Mouse (Mus musculus): ENCODE measurements at regions not wholly inside any gene's neighbourhood (a gene's known extent, or its start where the extent isn't known, plus 50 kb on each side); places are given as distances from the start of the nearest gene placed in this dataset.

DNA sequence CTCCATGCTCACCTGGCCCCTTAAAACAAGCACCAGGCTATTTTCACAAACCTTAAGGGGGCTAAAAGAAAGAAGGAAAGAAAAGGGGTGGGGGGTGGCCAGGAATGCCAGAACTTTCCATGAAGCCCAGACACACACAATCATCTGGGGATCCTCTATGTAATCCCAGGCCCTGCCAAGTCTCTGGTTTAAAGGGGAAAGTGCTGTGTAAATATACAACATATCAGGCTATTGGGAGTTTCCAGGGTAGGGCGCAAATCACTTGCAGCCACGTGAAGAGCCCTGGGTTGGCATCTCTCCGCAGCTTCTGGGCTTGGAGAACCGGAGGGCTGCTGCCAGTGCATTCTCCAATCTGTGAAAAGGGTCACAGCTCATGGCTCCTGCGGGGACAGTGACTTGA lies 92.8 kb upstream of the Msx1 start:
- no peak overlapping the region for H3K9ac ChIP-seq (ENCODE audit: insufficient read depth, low read depth, low read length, poor library complexity, severe bottlenecking)
- TF ChIP-seq HCFC1 (IDR thresholded peaks at IDR 0.05; ENCODE audit: borderline replicate concordance, insufficient read depth, low read length) (no peak), CHD2 (IDR thresholded peaks at IDR 0.05; ENCODE audit: low read depth, low read length) (no peak), ZNF384 (IDR thresholded peaks at IDR 0.05; ENCODE audit: low read depth, low read length) (no peak), ZC3H11A (IDR thresholded peaks at IDR 0.05; ENCODE audit: borderline replicate concordance, low read depth, low read length) (no peak), MAFK (IDR thresholded peaks at IDR 0.05; ENCODE audit: insufficient read depth, low read depth, low read length) (no peak)
- no peak overlapping the region for H3K4me3 ChIP-seq (ENCODE audit: insufficient read depth in 1 of 2, low read depth in 1 of 2, low read length in 2 of 2, poor library complexity in 1 of 2, severe bottlenecking in 1 of 2)
- H3K9me3 ChIP-seq (ENCODE audit: control insufficient read depth, insufficient read depth, low read depth, low read length): no peaks in the 10 kb centered on the region
- DNase-seq (ENCODE audit: low read depth, low spot score): no peak
- no peak overlapping the region for H3K27ac ChIP-seq (ENCODE audit: insufficient read depth, low read depth, low read length, poor library complexity, severe bottlenecking)
- H3K36me3 ChIP-seq (ENCODE audit: control insufficient read depth, insufficient read depth, low read length, poor library complexity, severe bottlenecking): no peaks in the 10 kb centered on the region; the same call in 1 of the 2 replicates
- in situ Hi-C loops (cut with MboI; ENCODE audit: low sequenced_read_pairs in 2 of 2, unreplicated experiment in 2 of 2): no loop called here
- H3K4me1 ChIP-seq (ENCODE audit: control insufficient read depth in 2 of 2, insufficient read depth in 2 of 2, low read length in 2 of 2, poor library complexity in 1 of 2): peaks cover 0 to 7% of the 10 kb centered on the region in 2 experiments; a peak in 1 of 4 replicates

- Histone ChIP-seq H3K4me1 (ENCODE audit: control insufficient read depth in 2 of 2, insufficient read depth in 2 of 2, low read length in 2 of 2, poor library complexity in 1 of 2) (peaks cover 0 to 8% of the 10 kb centered on the region in 2 experiments; a peak in 1 of 4 replicates), H3K9ac (ENCODE audit: insufficient read depth, low read depth, low read length, poor library complexity, severe bottlenecking) (no peak overlapping the region), H3K27ac (ENCODE audit: insufficient read depth, low read depth, low read length, poor library complexity, severe bottlenecking) (no peak overlapping the region), H3K4me3 (ENCODE audit: insufficient read depth in 1 of 2, low read depth in 1 of 2, low read length in 2 of 2, poor library complexity in 1 of 2, severe bottlenecking in 1 of 2) (no peak overlapping the region), H3K36me3 (ENCODE audit: control insufficient read depth, insufficient read depth, low read length, poor library complexity, severe bottlenecking) (no peaks in the 10 kb centered on the region), H3K9me3 (ENCODE audit: control insufficient read depth, insufficient read depth, low read depth, low read length) (no peaks in the 10 kb centered on the region)
- in situ Hi-C loops (cut with MboI; ENCODE audit: low sequenced_read_pairs in 2 of 2, unreplicated experiment in 2 of 2): no loop called here
- DNase-seq (ENCODE audit: low read depth, low spot score): no peak
- TF ChIP-seq MAFK (IDR thresholded peaks at IDR 0.05; ENCODE audit: insufficient read depth, low read depth, low read length): no peak
- TF ChIP-seq ZC3H11A (IDR thresholded peaks at IDR 0.05; ENCODE audit: borderline replicate concordance, low read depth, low read length): no peak
- no peak for TF ChIP-seq ZNF384 (IDR thresholded peaks at IDR 0.05; ENCODE audit: low read depth, low read length)
- no peak for TF ChIP-seq CHD2 (IDR thresholded peaks at IDR 0.05; ENCODE audit: low read depth, low read length)
Observed at GRCm38 (mm10) chr5:37904683-37905352, 80.4 kb upstream of the Msx1 start.

DNA sequence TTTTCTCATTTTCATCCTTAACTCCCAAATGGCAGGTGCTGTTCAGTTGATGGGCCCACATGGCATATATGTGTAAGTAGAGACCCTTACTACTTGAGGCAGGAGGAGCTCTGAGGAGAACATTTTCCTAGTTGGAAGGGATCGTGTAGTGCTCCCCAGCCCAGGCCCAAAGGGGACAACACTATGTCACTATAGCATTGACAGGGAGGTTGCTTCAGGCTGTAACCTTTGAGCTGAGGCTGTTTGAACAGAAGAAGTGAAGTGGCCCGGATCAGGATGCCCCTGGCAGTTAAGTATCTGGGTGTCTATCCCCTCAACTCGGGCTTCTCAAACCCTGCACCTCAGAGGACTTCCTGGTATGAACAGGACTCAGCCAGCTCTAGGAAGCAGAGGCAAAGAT lies 79.5 kb upstream of the Msx1 start:
- DNase-seq (ENCODE audit: low read depth, low spot score): no peak
- H3K9me3 ChIP-seq (ENCODE audit: control insufficient read depth, insufficient read depth, low read depth, low read length): no peaks in the 10 kb centered on the region
- in situ Hi-C loops (cut with MboI; ENCODE audit: low sequenced_read_pairs in 2 of 2, unreplicated experiment in 2 of 2): no loop called here
- TF ChIP-seq HCFC1 (IDR thresholded peaks at IDR 0.05; ENCODE audit: borderline replicate concordance, insufficient read depth, low read length) (no peak), ZNF384 (IDR thresholded peaks at IDR 0.05; ENCODE audit: low read depth, low read length) (no peak)
- H3K9ac ChIP-seq (ENCODE audit: insufficient read depth, low read depth, low read length, poor library complexity, severe bottlenecking): no peak overlapping the region
- H3K4me3 ChIP-seq (ENCODE audit: insufficient read depth in 1 of 2, low read depth in 1 of 2, low read length in 2 of 2, poor library complexity in 1 of 2, severe bottlenecking in 1 of 2): no peak overlapping the region
- no peaks in the 10 kb centered on the region for H3K36me3 ChIP-seq (ENCODE audit: control insufficient read depth, insufficient read depth, low read length, poor library complexity, severe bottlenecking)
- no peak overlapping the region for H3K27ac ChIP-seq (ENCODE audit: insufficient read depth, low read depth, low read length, poor library complexity, severe bottlenecking)
- H3K4me1 ChIP-seq (ENCODE audit: control insufficient read depth in 2 of 2, insufficient read depth in 2 of 2, low read length in 2 of 2, poor library complexity in 1 of 2): peaks cover 0 to 8% of the 10 kb centered on the region in 2 experiments; a peak in 1 of 4 replicates

- H3K4me1 ChIP-seq (ENCODE audit: control insufficient read depth in 2 of 2, insufficient read depth in 2 of 2, low read length in 2 of 2, poor library complexity in 1 of 2): peaks cover 0 to 8% of the 10 kb centered on the region in 2 experiments; a peak in 1 of 4 replicates
- no peaks in the 10 kb centered on the region for H3K36me3 ChIP-seq (ENCODE audit: control insufficient read depth, insufficient read depth, low read length, poor library complexity, severe bottlenecking)
- no peak overlapping the region for H3K27ac ChIP-seq (ENCODE audit: insufficient read depth, low read depth, low read length, poor library complexity, severe bottlenecking)
- H3K4me3 ChIP-seq (ENCODE audit: insufficient read depth in 1 of 2, low read depth in 1 of 2, low read length in 2 of 2, poor library complexity in 1 of 2, severe bottlenecking in 1 of 2): no peak overlapping the region
- H3K9ac ChIP-seq (ENCODE audit: insufficient read depth, low read depth, low read length, poor library complexity, severe bottlenecking): no peak overlapping the region
- DNase-seq (ENCODE audit: low read depth, low spot score): no peak
- TF ChIP-seq MAFK (IDR thresholded peaks at IDR 0.05; ENCODE audit: insufficient read depth, low read depth, low read length) (no peak), CHD2 (IDR thresholded peaks at IDR 0.05; ENCODE audit: low read depth, low read length) (no peak), ZC3H11A (IDR thresholded peaks at IDR 0.05; ENCODE audit: borderline replicate concordance, low read depth, low read length) (no peak), HCFC1 (IDR thresholded peaks at IDR 0.05; ENCODE audit: borderline replicate concordance, insufficient read depth, low read length) (no peak), ZNF384 (IDR thresholded peaks at IDR 0.05; ENCODE audit: low read depth, low read length) (no peak)
- H3K9me3 ChIP-seq (ENCODE audit: control insufficient read depth, insufficient read depth, low read depth, low read length): no peaks in the 10 kb centered on the region
- in situ Hi-C loops (cut with MboI; ENCODE audit: low sequenced_read_pairs in 2 of 2, unreplicated experiment in 2 of 2): no loop called here
Observed at GRCm38 (mm10) chr5:37902741-37903140, 78.4 kb upstream of the Msx1 start.

GRCm38 (mm10) chr5:37901861-37902291 lies 77.5 kb upstream of the Msx1 start:
- in situ Hi-C loops (cut with MboI; ENCODE audit: low sequenced_read_pairs in 2 of 2, unreplicated experiment in 2 of 2): no loop called here
- DNase-seq (ENCODE audit: low read depth, low spot score): no peak
- H3K4me3 ChIP-seq (ENCODE audit: insufficient read depth in 1 of 2, low read depth in 1 of 2, low read length in 2 of 2, poor library complexity in 1 of 2, severe bottlenecking in 1 of 2): no peak overlapping the region
- H3K9ac ChIP-seq (ENCODE audit: insufficient read depth, low read depth, low read length, poor library complexity, severe bottlenecking): no peak overlapping the region
- peaks cover 0 to 8% of the 10 kb centered on the region in 2 experiments; a peak in 1 of 4 replicates for H3K4me1 ChIP-seq (ENCODE audit: control insufficient read depth in 2 of 2, insufficient read depth in 2 of 2, low read length in 2 of 2, poor library complexity in 1 of 2)
- no peaks in the 10 kb centered on the region for H3K36me3 ChIP-seq (ENCODE audit: control insufficient read depth, insufficient read depth, low read length, poor library complexity, severe bottlenecking)
- no peaks in the 10 kb centered on the region for H3K9me3 ChIP-seq (ENCODE audit: control insufficient read depth, insufficient read depth, low read depth, low read length)
- TF ChIP-seq HCFC1 (IDR thresholded peaks at IDR 0.05; ENCODE audit: borderline replicate concordance, insufficient read depth, low read length): no peak
- no peak for TF ChIP-seq MAFK (IDR thresholded peaks at IDR 0.05; ENCODE audit: insufficient read depth, low read depth, low read length)
- TF ChIP-seq ZC3H11A (IDR thresholded peaks at IDR 0.05; ENCODE audit: borderline replicate concordance, low read depth, low read length): no peak
- TF ChIP-seq ZNF384 (IDR thresholded peaks at IDR 0.05; ENCODE audit: low read depth, low read length): no peak
- TF ChIP-seq CHD2 (IDR thresholded peaks at IDR 0.05; ENCODE audit: low read depth, low read length): no peak
- H3K27ac ChIP-seq (ENCODE audit: insufficient read depth, low read depth, low read length, poor library complexity, severe bottlenecking): no peak overlapping the region
